Mouse (Mus musculus) heart, embryonic 16.5 days (tissue): Measurements from ENCODE around the gene Ivns1abp. TPM values are rescaled to one million over a fixed set of nuclear protein-coding genes. Genes with fewer than 3 reads are reported as not detected.
"Not testable (repeated sequence)": the region's sequence is repeated elsewhere in the genome, so short reads cannot be mapped to it uniquely, and the experiment has no call there.

Experiments used
- ATAC-seq: fragments of 200-750 bp; cut with Nextera tagmentation; replicated peaks from 2 replicates; pipeline ENCODE4 v1.8.0; 2017; ENCODE audit warnings: moderate number of reproducible peaks; ENCODE audit not compliant: insufficient read depth, low FRiP score; ENCODE audit errors: extremely low read depth
- H3K27ac ChIP-seq: fragments of 300-500 bp; sonication (generic); 2 replicates; pipeline ENCODE4 v1.5.1; 2014; ENCODE audit warnings: mild to moderate bottlenecking, low read length, control low read depth, moderate library complexity
- H3K27me3 ChIP-seq: fragments of 300-500 bp; sonication (generic); 2 replicates; pipeline ENCODE4 v1.6.1; 2014; ENCODE audit warnings: low read length, mixed read lengths; ENCODE audit not compliant: control insufficient read depth, insufficient read depth
- H3K36me3 ChIP-seq: fragments of 300-500 bp; sonication (generic); 2 replicates; pipeline ENCODE4 v1.6.1; 2014; ENCODE audit not compliant: control insufficient read depth, insufficient read depth
- H3K4me1 ChIP-seq: fragments of 300-500 bp; sonication (generic); 2 replicates; pipeline ENCODE4 v1.6.1; 2014; ENCODE audit warnings: low read length, mixed read lengths; ENCODE audit not compliant: control insufficient read depth, insufficient read depth
- H3K4me2 ChIP-seq: fragments of 300-500 bp; sonication (generic); 2 replicates; pipeline ENCODE4 v1.6.1; 2014; ENCODE audit warnings: low read depth, mild to moderate bottlenecking, control low read depth, low read length
- H3K4me3 ChIP-seq: fragments of 300-500 bp; sonication (generic); 2 replicates; pipeline ENCODE4 v1.5.1; 2014; ENCODE audit warnings: mild to moderate bottlenecking, control low read depth, low read length
- H3K9ac ChIP-seq: fragments of 300-500 bp; sonication (generic); 2 replicates; pipeline ENCODE4 v1.6.1; 2014; ENCODE audit warnings: low read length, control low read depth
- H3K9me3 ChIP-seq: fragments of 300-500 bp; sonication (generic); replicated peaks from 2 replicates; pipeline ENCODE4 v1.6.1; 2016; ENCODE audit warnings: low read length; ENCODE audit not compliant: control insufficient read depth
- WGBS: fragments of 180-500 bp; shearing (Covaris S2); extraction: QIAGEN DNeasy Blood & Tissue Kit; methylation state at CpG from one replicate; pipeline ENCODE4 v1.1.7; 2014; 5-methylcytosine and 5-hydroxymethylcytosine counted together
- polyA plus RNA-seq: library from polyadenylated mRNA; unstranded; fragments of >200 nt; fragmentation: Nextera tagmentation; extraction: Ambion mirVana; gene quantifications from 2 replicates; pipeline ENCODE4 v1.2.1, GENCODE M21; 2015

The Ivns1abp gene
- polyA plus RNA-seq = 360 and 367 TPM in 2 replicates

- H3K36me3 ChIP-seq = no peaks in the 10 kb centered on the region
- H3K27me3 ChIP-seq = no peaks in the 10 kb centered on the region
- peak; percentile 92 for ATAC-seq
- under 1% methylated on average over 101 of the region's 104 CpGs for WGBS
- H3K9ac ChIP-seq = peak within 1 kb of the TSS; percentile 98
- H3K27ac ChIP-seq = peak within 1 kb of the TSS; percentile 96
- H3K9me3 ChIP-seq = no peaks in the 10 kb centered on the region
- H3K4me2 ChIP-seq = peak within 1 kb of the TSS; percentile 71
- peak within 1 kb of the TSS; percentile 99 for H3K4me3 ChIP-seq
- peaks cover 47% of the 10 kb centered on the region for H3K4me1 ChIP-seq
Measured at GRCm38 (mm10) chr1:151344283-151345108, at the start of gene Ivns1abp. Ivns1abp (plus strand) TSS chr1:151344477.

GRCm38 (mm10) chr1:151295486-151295885, 48.8 kb upstream of the Ivns1abp start:
- no peaks in the 10 kb centered on the region for H3K4me1 ChIP-seq
- H3K4me2 ChIP-seq = no peak overlapping the region
- no peak overlapping the region for H3K27ac ChIP-seq
- no peaks in the 10 kb centered on the region for H3K9me3 ChIP-seq
- H3K27me3 ChIP-seq = no peaks in the 10 kb centered on the region
- H3K4me3 ChIP-seq = no peak overlapping the region
- no peak for ATAC-seq
- WGBS = 35% methylated on average over 3 of the region's 3 CpGs
- H3K9ac ChIP-seq = no peak overlapping the region
- no peaks in the 10 kb centered on the region for H3K36me3 ChIP-seq

- no peak overlapping the region for H3K9ac ChIP-seq
- H3K9me3 ChIP-seq = no peaks in the 10 kb centered on the region
- no peak for ATAC-seq
- H3K4me3 ChIP-seq = no peak overlapping the region
- H3K27ac ChIP-seq = no peak overlapping the region
- H3K36me3 ChIP-seq = no peaks in the 10 kb centered on the region
- H3K4me1 ChIP-seq = no peaks in the 10 kb centered on the region
- 56% methylated on average over 1 of the region's 1 CpGs for WGBS
- no peak overlapping the region for H3K4me2 ChIP-seq
- H3K27me3 ChIP-seq = no peaks in the 10 kb centered on the region
Measured at GRCm38 (mm10) chr1:151296621-151297020, 47.7 kb upstream of the Ivns1abp start.

GRCm38 (mm10) chr1:151297025-151297424, 47.3 kb upstream of the Ivns1abp start:
- no peak for ATAC-seq
- Histone ChIP-seq H3K4me1 (no peaks in the 10 kb centered on the region), H3K27ac (no peak overlapping the region), H3K4me2 (no peak overlapping the region), H3K27me3 (no peaks in the 10 kb centered on the region), H3K9ac (no peak overlapping the region), H3K36me3 (no peaks in the 10 kb centered on the region), H3K9me3 (no peaks in the 10 kb centered on the region), H3K4me3 (no peak overlapping the region)
- WGBS = 71% methylated on average over 6 of the region's 6 CpGs

- Histone ChIP-seq H3K4me1 (no peaks in the 10 kb centered on the region), H3K27me3 (no peaks in the 10 kb centered on the region), H3K4me3 (no peak overlapping the region), H3K36me3 (no peaks in the 10 kb centered on the region), H3K4me2 (no peak overlapping the region), H3K27ac (no peak overlapping the region), H3K9me3 (no peaks in the 10 kb centered on the region), H3K9ac (no peak overlapping the region)
- 80% methylated on average over 2 of the region's 2 CpGs for WGBS
- ATAC-seq = no peak
Measured at GRCm38 (mm10) chr1:151297596-151297995, 46.7 kb upstream of the Ivns1abp start.

- WGBS = 76% methylated on average over 6 of the region's 6 CpGs
- H3K4me3 ChIP-seq = no peak overlapping the region
- H3K36me3 ChIP-seq = no peaks in the 10 kb centered on the region
- no peaks in the 10 kb centered on the region for H3K9me3 ChIP-seq
- no peak overlapping the region for H3K9ac ChIP-seq
- no peaks in the 10 kb centered on the region for H3K4me1 ChIP-seq
- no peaks in the 10 kb centered on the region for H3K27me3 ChIP-seq
- no peak overlapping the region for H3K27ac ChIP-seq
- ATAC-seq = no peak
- no peak overlapping the region for H3K4me2 ChIP-seq
Measured at GRCm38 (mm10) chr1:151301456-151301855, 42.8 kb upstream of the Ivns1abp start.

GRCm38 (mm10) chr1:151301904-151302303, 42.4 kb upstream of the Ivns1abp start:
- Histone ChIP-seq H3K9me3 (no peaks in the 10 kb centered on the region), H3K4me1 (no peaks in the 10 kb centered on the region), H3K27me3 (no peaks in the 10 kb centered on the region), H3K36me3 (no peaks in the 10 kb centered on the region), H3K9ac (no peak overlapping the region), H3K27ac (no peak overlapping the region), H3K4me3 (no peak overlapping the region), H3K4me2 (no peak overlapping the region)
- WGBS = 64% methylated on average over 3 of the region's 3 CpGs
- no peak for ATAC-seq

- Histone ChIP-seq H3K9ac (no peak overlapping the region), H3K27me3 (no peaks in the 10 kb centered on the region), H3K4me1 (no peaks in the 10 kb centered on the region), H3K27ac (no peak overlapping the region), H3K4me3 (no peak overlapping the region), H3K36me3 (no peaks in the 10 kb centered on the region), H3K4me2 (no peak overlapping the region), H3K9me3 (no peaks in the 10 kb centered on the region)
- ATAC-seq = no peak
Measured at GRCm38 (mm10) chr1:151303265-151303664, 41.0 kb upstream of the Ivns1abp start.

- H3K9me3 ChIP-seq, ATAC-seq, H3K4me3 ChIP-seq, H3K4me1 ChIP-seq, H3K27me3 ChIP-seq, H3K9ac ChIP-seq, H3K27ac ChIP-seq, H3K36me3 ChIP-seq, H3K4me2 ChIP-seq: not testable (repeated sequence)
- 88% methylated on average over 3 of the region's 3 CpGs for WGBS
Measured at GRCm38 (mm10) chr1:151305001-151305400, 39.3 kb upstream of the Ivns1abp start.
